Mouse (Mus musculus): ENCODE data around the gene Ccdc43. TPM values are rescaled to one million over a fixed set of nuclear protein-coding genes. Genes with fewer than 3 reads are reported as not detected.

The Ccdc43 gene
- polyA plus RNA-seq, 1 experiment, result 2.5 TPM

GRCm38 (mm10) chr11:102651381-102651780, 46.2 kb downstream of the Ccdc43 start:
- H3K4me3 ChIP-seq (ENCODE audit: low read depth, low read length), result no peak overlapping the region
- 6% methylated on average over 9 of the region's 9 CpGs for WGBS
- H3K4me1 ChIP-seq (ENCODE audit: control insufficient read depth, insufficient read depth, insufficient read length, low read length), result peaks cover 3% of the 10 kb centered on the region; the same call in 1 of the 2 replicates
- TF ChIP-seq POLR2A (IDR thresholded peaks at IDR 0.05; ENCODE audit: low read depth, low read length), result no peak
- TF ChIP-seq CTCF (IDR thresholded peaks at IDR 0.05; ENCODE audit: extremely low read depth, insufficient read length, insufficient replicate concordance, low read depth, low read length), result peak; percentile 88; the same call in 1 of the 2 replicates
- no peak overlapping the region for H3K27ac ChIP-seq (ENCODE audit: insufficient read depth, low read depth, low read length)
- no peaks in the 10 kb centered on the region for H3K27me3 ChIP-seq (ENCODE audit: control insufficient read depth, insufficient read depth, low read length)
- no peaks in the 10 kb centered on the region for H3K36me3 ChIP-seq (ENCODE audit: control insufficient read depth, insufficient read depth, low read length)

- Histone ChIP-seq H3K27ac (ENCODE audit: insufficient read depth, low read depth, low read length) (no peak overlapping the region), H3K4me1 (ENCODE audit: control insufficient read depth, insufficient read depth, insufficient read length, low read length) (peaks cover 7% of the 10 kb centered on the region; the same call in 1 of the 2 replicates), H3K4me3 (ENCODE audit: low read depth, low read length) (no peak overlapping the region), H3K27me3 (ENCODE audit: control insufficient read depth, insufficient read depth, low read length) (no peaks in the 10 kb centered on the region), H3K36me3 (ENCODE audit: control insufficient read depth, insufficient read depth, low read length) (no peaks in the 10 kb centered on the region)
- WGBS, result 82% methylated on average over 12 of the region's 12 CpGs
- no peak for TF ChIP-seq POLR2A (IDR thresholded peaks at IDR 0.05; ENCODE audit: low read depth, low read length)
- TF ChIP-seq CTCF (IDR thresholded peaks at IDR 0.05; ENCODE audit: extremely low read depth, insufficient read length, insufficient replicate concordance, low read depth, low read length), result no peak
Observed at GRCm38 (mm10) chr11:102647885-102648284, 49.7 kb downstream of the Ccdc43 start.

GRCm38 (mm10) chr11:102646226-102646625, 51.4 kb downstream of the Ccdc43 start:
- WGBS, result 81% methylated on average over 13 of the region's 13 CpGs
- H3K4me1 ChIP-seq (ENCODE audit: control insufficient read depth, insufficient read depth, insufficient read length, low read length), result peaks cover 7% of the 10 kb centered on the region; the same call in 1 of the 2 replicates
- H3K4me3 ChIP-seq (ENCODE audit: low read depth, low read length), result no peak overlapping the region
- TF ChIP-seq POLR2A (IDR thresholded peaks at IDR 0.05; ENCODE audit: low read depth, low read length), result no peak
- no peak for TF ChIP-seq CTCF (IDR thresholded peaks at IDR 0.05; ENCODE audit: extremely low read depth, insufficient read length, insufficient replicate concordance, low read depth, low read length)
- no peak overlapping the region for H3K27ac ChIP-seq (ENCODE audit: insufficient read depth, low read depth, low read length)
- no peaks in the 10 kb centered on the region for H3K27me3 ChIP-seq (ENCODE audit: control insufficient read depth, insufficient read depth, low read length)
- no peaks in the 10 kb centered on the region for H3K36me3 ChIP-seq (ENCODE audit: control insufficient read depth, insufficient read depth, low read length)

- Histone ChIP-seq H3K27ac (ENCODE audit: insufficient read depth, low read depth, low read length) (peak overlapping the region; percentile 35; the same call in 1 of the 2 replicates), H3K36me3 (ENCODE audit: control insufficient read depth, insufficient read depth, low read length) (no peaks in the 10 kb centered on the region), H3K4me1 (ENCODE audit: control insufficient read depth, insufficient read depth, insufficient read length, low read length) (peaks cover 7% of the 10 kb centered on the region; the same call in 1 of the 2 replicates), H3K4me3 (ENCODE audit: low read depth, low read length) (no peak overlapping the region), H3K27me3 (ENCODE audit: control insufficient read depth, insufficient read depth, low read length) (no peaks in the 10 kb centered on the region)
- TF ChIP-seq CTCF (IDR thresholded peaks at IDR 0.05; ENCODE audit: extremely low read depth, insufficient read length, insufficient replicate concordance, low read depth, low read length) (peak; percentile 19; the same call in 1 of the 2 replicates), POLR2A (IDR thresholded peaks at IDR 0.05; ENCODE audit: low read depth, low read length) (no peak)
- WGBS, result 23% methylated on average over 10 of the region's 10 CpGs
Observed at GRCm38 (mm10) chr11:102643891-102644382, 53.6 kb downstream of the Ccdc43 start.

GRCm38 (mm10) chr11:102636887-102637286, 60.7 kb downstream of the Ccdc43 start:
- H3K36me3 ChIP-seq (ENCODE audit: control insufficient read depth, insufficient read depth, low read length), result no peaks in the 10 kb centered on the region
- H3K4me3 ChIP-seq (ENCODE audit: low read depth, low read length), result no peak overlapping the region
- H3K4me1 ChIP-seq (ENCODE audit: control insufficient read depth, insufficient read depth, insufficient read length, low read length), result no peaks in the 10 kb centered on the region; the same call in none of the 2 replicates
- TF ChIP-seq CTCF (IDR thresholded peaks at IDR 0.05; ENCODE audit: extremely low read depth, insufficient read length, insufficient replicate concordance, low read depth, low read length) (no peak), POLR2A (IDR thresholded peaks at IDR 0.05; ENCODE audit: low read depth, low read length) (no peak)
- WGBS, result 28% methylated on average over 12 of the region's 12 CpGs
- H3K27ac ChIP-seq (ENCODE audit: insufficient read depth, low read depth, low read length), result no peak overlapping the region
- no peaks in the 10 kb centered on the region for H3K27me3 ChIP-seq (ENCODE audit: control insufficient read depth, insufficient read depth, low read length)

Other genes starting within 250 kb of the Ccdc43 start
- 2.0 and 3.9 TPM in 2 replicates for gene Itga2b, start 227.7 kb downstream of the Ccdc43 start, polyA plus RNA-seq (2012; rRNA removed)
- 8.2 and 26.3 TPM in 2 replicates for gene Gpatch8, start 141.4 kb downstream of the Ccdc43 start, polyA plus RNA-seq (2012; rRNA removed)
- gene Gm11627, start 118.3 kb downstream of the Ccdc43 start, polyA plus RNA-seq (2012; rRNA removed), result 0.42 and 0.51 TPM in 2 replicates
- gene Fzd2, start 93.4 kb downstream of the Ccdc43 start, polyA plus RNA-seq (2012; rRNA removed), result 9.0 and 12.4 TPM in 2 replicates
- not detected in 2 replicates for gene Meioc, start 34.1 kb downstream of the Ccdc43 start, polyA plus RNA-seq (2012; rRNA removed)
- 3.1 TPM in 2 replicates for gene Adam11, start 63.7 kb upstream of the Ccdc43 start, polyA plus RNA-seq (2012; rRNA removed)
- 0.70 and 1.4 TPM in 2 replicates for gene Gjc1, start 121.9 kb upstream of the Ccdc43 start, polyA plus RNA-seq (2012; rRNA removed)
- gene Higd1b, start 138.1 kb upstream of the Ccdc43 start, polyA plus RNA-seq (2012; rRNA removed), result 0.34 TPM in 1 of 2 replicates, not detected in the other
- 30.7 and 57.1 TPM in 2 replicates for gene Eftud2, start 183.2 kb upstream of the Ccdc43 start, polyA plus RNA-seq (2012; rRNA removed)
- gene Ccdc103, start 183.4 kb upstream of the Ccdc43 start, polyA plus RNA-seq (2012; rRNA removed), result not detected in 2 replicates
- not detected in 2 replicates for gene Fam187a, start 187.4 kb upstream of the Ccdc43 start, polyA plus RNA-seq (2012; rRNA removed)
- 0.30 and 0.65 TPM in 2 replicates for gene Gfap, start 203.1 kb upstream of the Ccdc43 start, polyA plus RNA-seq (2012; rRNA removed)
- gene Kif18b, start 227.3 kb upstream of the Ccdc43 start, polyA plus RNA-seq (2012; rRNA removed), result 2.2 and 5.0 TPM in 2 replicates
- 0.29 and 0.70 TPM in 2 replicates for gene C1ql1, start 248.9 kb upstream of the Ccdc43 start, polyA plus RNA-seq (2012; rRNA removed)